Mouse (Mus musculus) stomach, embryonic 16.5 days (tissue): ENCODE data around the gene Map4k5. TPM values are rescaled to one million over a fixed set of nuclear protein-coding genes. Genes with fewer than 3 reads are reported as not detected.
A peak's percentile ranks its signal among the peaks of the same experiment; 100 is the strongest.

Experiments
- ATAC-seq: fragments of 200-750 bp; cut with Nextera tagmentation; 2 replicates; pipeline ENCODE4 v1.8.0; 2017; ENCODE audit warnings: moderate number of reproducible peaks, moderate TSS enrichment; ENCODE audit not compliant: insufficient read depth, low FRiP score
- H3K27ac ChIP-seq: fragments of 300-500 bp; sonication (generic); 2 replicates; pipeline ENCODE4 v1.5.1; 2014; ENCODE audit warnings: low read length
- H3K27me3 ChIP-seq: fragments of 300-500 bp; sonication (generic); 2 replicates; pipeline ENCODE4 v1.6.1; 2014; ENCODE audit warnings: low read length, control low read depth, mixed read lengths; ENCODE audit not compliant: control insufficient read depth, insufficient read depth
- H3K36me3 ChIP-seq: fragments of 300-500 bp; sonication (generic); 2 replicates; pipeline ENCODE4 v1.6.1; 2014; ENCODE audit warnings: low read length; ENCODE audit not compliant: control insufficient read depth, insufficient read depth
- H3K4me1 ChIP-seq: fragments of 300-500 bp; sonication (generic); 2 replicates; pipeline ENCODE4 v1.6.1; 2014; ENCODE audit warnings: low read length, control low read depth, mixed read lengths; ENCODE audit not compliant: control insufficient read depth, insufficient read depth
- H3K4me2 ChIP-seq: fragments of 300-500 bp; sonication (generic); 2 replicates; pipeline ENCODE4 v1.6.1; 2014; ENCODE audit warnings: low read depth, low read length, mixed read lengths
- H3K4me3 ChIP-seq: fragments of 300-500 bp; sonication (generic); replicated peaks from 2 replicates; pipeline ENCODE4 v1.5.1; 2014; ENCODE audit warnings: mild to moderate bottlenecking, low read length
- H3K9ac ChIP-seq: fragments of 300-500 bp; sonication (generic); 2 replicates; pipeline ENCODE4 v1.6.1; 2014; ENCODE audit warnings: low read length
- H3K9me3 ChIP-seq: fragments of 300-500 bp; sonication (generic); replicated peaks from 2 replicates; pipeline ENCODE4 v1.6.1; 2016; ENCODE audit warnings: low read length, control low read depth; ENCODE audit not compliant: control insufficient read depth
- WGBS: fragments of 180-500 bp; shearing (Covaris S2); extraction: QIAGEN DNeasy Blood & Tissue Kit; methylation state at CpG from one replicate; pipeline ENCODE4 v1.1.7; 2014; 5-methylcytosine and 5-hydroxymethylcytosine counted together
- polyA plus RNA-seq: library from polyadenylated mRNA; unstranded; fragments of >200 nt; fragmentation: Nextera tagmentation; extraction: Ambion mirVana; gene quantifications from 2 replicates; pipeline ENCODE4 v1.2.1, GENCODE M21; 2015

Gene Map4k5
- polyA plus RNA-seq, 1 experiment from 2014 or later, result 24.3 TPM

DNA sequence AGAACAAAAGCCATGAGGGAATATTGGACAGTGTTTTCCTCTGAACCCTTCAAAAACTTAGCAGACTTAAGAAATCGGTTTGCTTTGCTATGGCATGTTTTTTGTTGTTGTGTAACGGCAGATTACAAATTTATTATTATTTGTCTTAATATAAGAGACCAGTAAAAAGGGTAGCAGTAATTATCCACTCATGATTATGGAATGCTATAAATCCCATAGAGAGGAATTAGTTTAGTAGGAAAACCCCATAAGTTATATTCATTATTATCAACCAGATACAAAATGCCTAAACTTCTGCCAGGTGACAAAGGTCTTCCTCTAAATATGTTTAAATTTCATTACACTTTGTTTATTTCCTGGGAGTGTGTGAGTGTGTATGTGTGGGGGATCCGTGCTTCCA lies 1.3 kb downstream of the Map4k5 start:
- no peak for ATAC-seq
- WGBS, result 40% methylated on average over 3 of the region's 3 CpGs
- peak overlapping the region; percentile 94 for H3K4me3 ChIP-seq
- no peaks in the 10 kb centered on the region for H3K36me3 ChIP-seq
- no peaks in the 10 kb centered on the region for H3K27me3 ChIP-seq
- peaks cover 26% of the 10 kb centered on the region for H3K4me1 ChIP-seq
- peak overlapping the region; percentile 97 for H3K9ac ChIP-seq
- H3K27ac ChIP-seq, result peak overlapping the region; percentile 93
- peak overlapping the region; percentile 82 for H3K4me2 ChIP-seq
- H3K9me3 ChIP-seq, result no peaks in the 10 kb centered on the region

DNA sequence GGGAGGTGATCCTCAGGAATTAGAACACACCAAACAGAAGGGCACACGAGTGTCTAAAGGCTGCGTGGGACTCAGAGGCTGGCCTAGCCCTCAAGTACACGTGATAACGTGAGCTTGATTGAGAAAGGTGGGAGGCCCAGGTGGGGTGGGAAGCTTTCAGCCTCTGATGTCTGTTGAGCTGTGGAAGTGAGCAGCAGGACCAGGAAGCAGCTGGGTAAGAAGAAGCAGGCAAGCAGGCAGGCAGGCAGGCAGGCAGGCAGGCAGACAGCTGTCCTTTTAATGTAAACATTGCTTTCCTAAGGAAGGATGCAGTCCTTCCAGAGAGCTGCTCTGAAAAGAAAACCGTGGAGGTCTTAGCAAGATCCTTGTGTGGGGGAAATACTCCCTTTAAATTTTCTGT lies 2.5 kb downstream of the Map4k5 start:
- WGBS, result 11% methylated on average over 5 of the region's 5 CpGs
- Histone ChIP-seq H3K27ac (peak overlapping the region; percentile 39), H3K9ac (peak overlapping the region; percentile 53), H3K9me3 (no peaks in the 10 kb centered on the region), H3K4me1 (peaks cover 26% of the 10 kb centered on the region), H3K4me3 (peak overlapping the region; percentile 94), H3K36me3 (no peaks in the 10 kb centered on the region), H3K27me3 (no peaks in the 10 kb centered on the region), H3K4me2 (peak overlapping the region; percentile 82)
- no peak for ATAC-seq

DNA sequence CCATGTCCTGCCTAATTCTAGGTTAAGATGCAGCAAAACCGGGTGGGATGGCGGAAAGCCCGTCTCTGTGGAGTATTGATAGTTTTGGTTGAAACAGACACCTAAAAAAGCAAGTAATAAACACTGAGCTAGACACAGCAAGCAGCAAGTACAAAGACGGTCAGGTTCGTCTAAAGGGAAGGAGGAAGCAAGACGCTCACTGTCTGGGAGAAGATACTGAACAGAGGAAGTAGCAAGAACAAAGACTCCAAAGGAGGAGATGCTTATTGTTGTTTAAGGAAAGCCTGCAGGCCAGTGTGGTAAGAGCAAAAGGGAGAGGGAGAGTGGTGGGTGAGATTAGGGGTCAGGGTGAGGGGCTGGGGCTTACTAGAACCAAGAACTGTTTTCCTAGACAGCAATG lies 2.9 kb downstream of the Map4k5 start:
- peak overlapping the region; percentile 53 for H3K9ac ChIP-seq
- peak overlapping the region; percentile 39 for H3K27ac ChIP-seq
- peak overlapping the region; percentile 94; the same call in 1 of the 2 replicates for H3K4me3 ChIP-seq
- peak overlapping the region; percentile 82 for H3K4me2 ChIP-seq
- H3K9me3 ChIP-seq, result no peaks in the 10 kb centered on the region
- no peak for ATAC-seq
- H3K27me3 ChIP-seq, result no peaks in the 10 kb centered on the region
- no peaks in the 10 kb centered on the region for H3K36me3 ChIP-seq
- peaks cover 26% of the 10 kb centered on the region for H3K4me1 ChIP-seq
- 47% methylated on average over 6 of the region's 6 CpGs for WGBS

DNA sequence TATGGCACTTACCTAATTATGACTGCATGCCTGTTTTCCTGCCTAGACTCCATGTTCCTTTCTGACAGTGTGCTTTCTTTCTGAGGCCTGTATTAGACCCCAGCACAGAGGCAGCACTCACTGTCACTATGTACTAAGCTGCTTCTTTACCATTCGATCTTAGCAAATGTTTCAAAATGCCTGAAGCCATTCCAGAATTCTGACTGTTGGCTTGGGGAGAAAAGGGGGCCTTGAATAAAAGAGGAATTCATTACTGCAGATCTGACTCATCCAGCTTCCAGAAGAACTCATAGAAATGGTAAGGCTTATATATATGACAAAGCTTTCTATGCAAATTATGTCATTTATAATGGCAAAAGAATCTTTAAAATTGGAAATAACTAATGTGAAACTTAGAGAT lies 4.7 kb downstream of the Map4k5 start:
- Histone ChIP-seq H3K4me1 (peaks cover 24% of the 10 kb centered on the region), H3K4me3 (no peak overlapping the region), H3K4me2 (no peak overlapping the region), H3K36me3 (no peaks in the 10 kb centered on the region), H3K9ac (no peak overlapping the region), H3K9me3 (no peaks in the 10 kb centered on the region), H3K27ac (no peak overlapping the region), H3K27me3 (no peaks in the 10 kb centered on the region)
- WGBS, result 80% methylated on average over 1 of the region's 1 CpGs
- no peak for ATAC-seq

DNA sequence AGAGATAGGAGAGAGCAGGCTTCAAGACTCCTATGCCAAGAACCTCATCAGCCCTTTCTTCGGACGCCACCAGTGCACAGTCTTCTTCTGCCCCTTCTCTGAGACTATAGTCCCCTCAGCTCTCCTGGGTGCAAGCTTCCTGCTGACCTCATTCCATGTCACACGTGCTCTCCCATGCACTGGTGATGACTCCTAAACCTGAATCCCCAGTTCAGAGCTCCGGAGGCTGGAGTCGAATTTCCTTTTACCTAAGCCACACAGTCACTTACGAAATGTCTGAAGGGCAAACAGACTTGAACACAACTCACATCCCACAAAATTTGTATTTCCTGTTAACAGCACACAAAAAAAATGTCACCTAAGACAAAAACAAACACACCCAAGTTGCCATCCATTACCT lies 5.2 kb downstream of the Map4k5 start:
- WGBS, result 70% methylated on average over 6 of the region's 6 CpGs
- no peak for ATAC-seq

DNA sequence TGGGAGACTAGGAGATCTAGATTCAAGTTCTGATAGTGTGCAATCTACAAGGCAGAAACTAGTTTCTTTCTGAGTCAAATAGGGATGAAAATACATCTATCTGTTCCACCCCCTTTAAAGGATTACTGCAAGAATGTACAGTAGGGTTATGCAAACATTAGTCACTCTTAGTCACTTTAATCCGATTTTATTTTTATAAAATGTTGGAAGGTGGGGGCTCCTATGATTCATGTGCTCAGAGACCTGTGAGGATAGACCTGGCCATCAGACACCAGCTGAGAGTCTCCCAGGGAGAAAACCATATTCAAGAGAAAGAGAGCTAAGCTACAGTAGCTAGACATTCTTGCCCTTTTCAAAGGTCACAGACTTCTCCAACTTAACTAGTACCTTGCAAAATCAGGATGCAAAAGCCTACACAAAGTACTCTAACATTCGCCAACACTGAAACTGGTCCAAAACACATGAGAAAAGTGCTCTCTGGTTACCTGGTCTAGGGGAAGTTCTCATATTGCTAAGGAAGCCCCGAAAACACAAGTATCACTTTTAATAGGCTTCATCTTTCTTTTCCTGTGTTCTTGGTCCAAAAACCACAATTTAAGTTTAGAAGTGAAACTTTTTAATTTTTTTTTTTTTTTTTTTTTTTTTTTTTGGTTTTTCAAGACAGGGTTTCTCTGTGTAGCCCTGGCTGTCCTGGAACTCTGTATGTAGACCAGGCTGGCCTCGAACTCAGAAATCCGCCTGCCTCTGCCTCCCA lies 7.7 kb downstream of the Map4k5 start:
- WGBS, result 83% methylated on average over 5 of the region's 5 CpGs
- H3K4me2 ChIP-seq, result no peak overlapping the region

More for the DNA sequence above, 5.2 kb downstream of the Map4k5 start:
- Histone ChIP-seq H3K4me2 (no peak overlapping the region), H3K4me1 (peaks cover 24% of the 10 kb centered on the region), H3K4me3 (no peak overlapping the region), H3K27me3 (no peaks in the 10 kb centered on the region), H3K9me3 (no peaks in the 10 kb centered on the region), H3K27ac (no peak overlapping the region), H3K9ac (no peak overlapping the region), H3K36me3 (no peaks in the 10 kb centered on the region)

DNA sequence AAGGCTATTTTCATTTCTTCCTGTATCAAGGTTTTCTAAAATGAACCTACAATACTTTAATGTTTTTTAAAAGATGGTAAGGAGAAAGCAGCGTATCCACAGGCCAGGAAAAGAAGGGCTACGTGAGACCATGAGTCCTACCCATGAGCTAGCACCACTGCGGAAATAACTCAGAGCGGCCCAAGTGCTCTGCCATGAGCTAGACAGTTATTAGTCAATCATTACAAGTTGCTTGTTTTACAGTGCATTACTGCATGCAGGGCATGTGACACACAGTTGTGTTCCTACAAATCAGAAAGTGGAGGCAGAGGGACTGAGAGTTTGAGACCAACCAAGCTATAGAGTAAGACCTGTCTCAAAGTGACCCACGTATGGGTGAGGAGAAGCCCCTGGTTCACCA lies 8.9 kb downstream of the Map4k5 start:
- WGBS, result 92% methylated on average over 5 of the region's 5 CpGs
- Histone ChIP-seq H3K4me2 (no peak overlapping the region), H3K36me3 (no peaks in the 10 kb centered on the region), H3K4me1 (peaks cover 15% of the 10 kb centered on the region), H3K27me3 (no peaks in the 10 kb centered on the region), H3K9ac (no peak overlapping the region), H3K27ac (no peak overlapping the region), H3K4me3 (no peak overlapping the region), H3K9me3 (no peaks in the 10 kb centered on the region)
- no peak for ATAC-seq

More for the DNA sequence above, 7.7 kb downstream of the Map4k5 start:
- Histone ChIP-seq H3K9me3 (no peaks in the 10 kb centered on the region), H3K4me1 (peaks cover 14% of the 10 kb centered on the region), H3K4me3 (no peak overlapping the region), H3K9ac (no peak overlapping the region), H3K27ac (peak overlapping the region; percentile 46), H3K36me3 (no peaks in the 10 kb centered on the region), H3K27me3 (no peaks in the 10 kb centered on the region)
- no peak for ATAC-seq

DNA sequence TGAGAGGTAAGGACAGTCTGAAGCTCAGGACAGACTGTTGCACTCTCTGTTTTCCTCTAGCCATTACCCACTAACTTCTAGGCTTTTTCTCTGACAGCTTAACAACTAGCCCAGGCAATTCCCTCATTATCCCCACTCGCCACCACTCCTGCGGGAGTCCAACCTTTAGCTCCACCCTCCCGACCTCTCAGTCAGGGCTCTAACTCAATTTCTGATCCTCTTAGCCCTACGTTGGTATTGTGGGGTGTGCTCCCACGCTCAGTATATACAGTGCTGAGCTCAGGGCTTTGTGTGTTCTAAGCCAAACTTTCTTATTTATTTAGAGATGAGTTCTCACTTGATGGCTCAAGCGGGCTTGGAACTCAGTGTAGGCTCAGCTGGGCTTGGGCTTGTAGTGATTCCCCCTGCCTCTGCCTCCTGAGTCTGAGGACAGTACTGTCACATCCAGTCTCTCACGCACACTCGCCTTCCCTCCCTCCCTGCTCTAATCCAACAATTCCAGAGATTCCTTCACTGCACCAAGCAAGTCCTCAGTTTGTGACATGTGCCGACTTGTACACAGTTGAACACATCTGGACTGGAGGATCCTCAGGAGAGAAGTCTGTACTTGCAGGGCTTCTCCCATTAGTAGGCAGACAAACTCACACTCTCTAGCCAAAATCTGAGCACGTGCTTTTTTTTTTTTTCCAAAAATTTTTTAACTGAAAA lies 11.6 kb downstream of the Map4k5 start:
- Histone ChIP-seq H3K36me3 (no peaks in the 10 kb centered on the region), H3K4me1 (peaks cover 21% of the 10 kb centered on the region), H3K9me3 (no peaks in the 10 kb centered on the region), H3K9ac (no peak overlapping the region), H3K27ac (no peak overlapping the region), H3K27me3 (no peaks in the 10 kb centered on the region), H3K4me2 (no peak overlapping the region), H3K4me3 (no peak overlapping the region)
- no peak for ATAC-seq
- 45% methylated on average over 10 of the region's 10 CpGs for WGBS

DNA sequence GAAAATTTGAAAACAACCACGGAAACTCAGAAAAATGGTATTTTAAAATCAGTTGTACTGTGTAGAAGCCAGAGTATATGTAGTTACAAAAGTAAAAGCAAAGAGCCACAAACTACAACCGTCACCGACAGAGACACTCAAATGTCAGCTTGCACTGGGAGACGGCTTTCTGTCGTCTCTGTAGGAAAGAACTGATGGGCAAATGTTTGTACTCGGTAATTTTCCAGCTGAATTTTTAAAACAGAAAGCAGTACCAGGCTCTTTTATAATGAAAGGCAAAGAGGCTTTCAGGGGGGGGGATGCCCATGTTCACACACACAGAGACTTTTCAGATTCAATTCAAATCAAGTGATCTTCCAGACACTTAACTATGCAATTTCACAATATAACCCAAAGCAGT lies 13.3 kb downstream of the Map4k5 start:
- Histone ChIP-seq H3K36me3 (no peaks in the 10 kb centered on the region), H3K27me3 (no peaks in the 10 kb centered on the region), H3K4me2 (peak overlapping the region; percentile 31), H3K4me3 (no peak overlapping the region), H3K4me1 (peaks cover 21% of the 10 kb centered on the region), H3K9ac (0 out of 2 replicates have a peak overlapping the region, but pooled peaks have one; percentile 7), H3K9me3 (no peaks in the 10 kb centered on the region), H3K27ac (peak overlapping the region; percentile 71; the same call in 1 of the 2 replicates)
- WGBS, result 21% methylated on average over 6 of the region's 6 CpGs
- ATAC-seq, result no peak
